Mouse (Mus musculus) hindbrain, embryonic 11.5 days (tissue): ENCODE measurements around the gene Usp45. TPM values are rescaled to one million over a fixed set of nuclear protein-coding genes. Genes with fewer than 3 reads are reported as not detected.

ENCODE experiments used
- ATAC-seq: fragments of 200-750 bp; cut with Nextera tagmentation; 2 replicates; pipeline ENCODE4 v1.8.0; 2017; ENCODE audit warnings: mild to moderate bottlenecking, moderate TSS enrichment, moderate library complexity; ENCODE audit not compliant: low FRiP score
- DNase-seq: peaks from one replicate; pipeline ENCODE4 v3.0.0-alpha.2; 2015; ENCODE audit warnings: low spot score
- H3K27ac ChIP-seq: fragments of 300-500 bp; sonication (generic); 2 replicates; pipeline ENCODE4 v1.5.1; 2014; ENCODE audit warnings: mild to moderate bottlenecking, low read depth, low read length
- H3K27me3 ChIP-seq: fragments of 300-500 bp; sonication (generic); 2 replicates; pipeline ENCODE4 v1.6.1; 2014; ENCODE audit warnings: mild to moderate bottlenecking, low read length, moderate library complexity, mixed read lengths; ENCODE audit not compliant: control insufficient read depth, insufficient read depth
- H3K36me3 ChIP-seq: fragments of 300-500 bp; sonication (generic); 2 replicates; pipeline ENCODE4 v1.6.1; 2014; ENCODE audit warnings: mild to moderate bottlenecking, low read length, moderate library complexity, mixed read lengths; ENCODE audit not compliant: control insufficient read depth, insufficient read depth
- H3K4me1 ChIP-seq: fragments of 300-500 bp; sonication (generic); replicated peaks from 2 replicates; pipeline ENCODE4 v1.6.1; 2014; ENCODE audit warnings: low read length, mixed read lengths; ENCODE audit not compliant: control insufficient read depth, insufficient read depth
- H3K4me2 ChIP-seq: fragments of 300-500 bp; sonication (generic); replicated peaks from 2 replicates; pipeline ENCODE4 v1.6.1; 2014; ENCODE audit warnings: mild to moderate bottlenecking, low read depth, low read length
- H3K4me3 ChIP-seq: fragments of 300-500 bp; sonication (generic); 2 replicates; pipeline ENCODE4 v1.5.1; 2014; ENCODE audit warnings: low read depth, low read length
- H3K9ac ChIP-seq: fragments of 300-500 bp; sonication (generic); 2 replicates; pipeline ENCODE4 v1.6.1; 2014; ENCODE audit warnings: low read depth, low read length
- H3K9me3 ChIP-seq: fragments of 300-500 bp; sonication (generic); 2 replicates; pipeline ENCODE4 v1.6.1; 2016; ENCODE audit warnings: low read length; ENCODE audit not compliant: control insufficient read depth
- WGBS: fragments of 180-500 bp; shearing (Covaris S2); extraction: QIAGEN DNeasy Blood & Tissue Kit; methylation state at CpG from one replicate; pipeline ENCODE4 v1.1.7; 2014; 5-methylcytosine and 5-hydroxymethylcytosine counted together
- polyA plus RNA-seq: library from polyadenylated mRNA; unstranded; fragments of >200 nt; fragmentation: Nextera tagmentation; extraction: Ambion mirVana; gene quantifications from 2 replicates; pipeline ENCODE4 v1.2.1, GENCODE M21; 2014

Usp45 gene
- polyA plus RNA-seq, 1 experiment from 2014 or later = 17.4 TPM

DNA sequence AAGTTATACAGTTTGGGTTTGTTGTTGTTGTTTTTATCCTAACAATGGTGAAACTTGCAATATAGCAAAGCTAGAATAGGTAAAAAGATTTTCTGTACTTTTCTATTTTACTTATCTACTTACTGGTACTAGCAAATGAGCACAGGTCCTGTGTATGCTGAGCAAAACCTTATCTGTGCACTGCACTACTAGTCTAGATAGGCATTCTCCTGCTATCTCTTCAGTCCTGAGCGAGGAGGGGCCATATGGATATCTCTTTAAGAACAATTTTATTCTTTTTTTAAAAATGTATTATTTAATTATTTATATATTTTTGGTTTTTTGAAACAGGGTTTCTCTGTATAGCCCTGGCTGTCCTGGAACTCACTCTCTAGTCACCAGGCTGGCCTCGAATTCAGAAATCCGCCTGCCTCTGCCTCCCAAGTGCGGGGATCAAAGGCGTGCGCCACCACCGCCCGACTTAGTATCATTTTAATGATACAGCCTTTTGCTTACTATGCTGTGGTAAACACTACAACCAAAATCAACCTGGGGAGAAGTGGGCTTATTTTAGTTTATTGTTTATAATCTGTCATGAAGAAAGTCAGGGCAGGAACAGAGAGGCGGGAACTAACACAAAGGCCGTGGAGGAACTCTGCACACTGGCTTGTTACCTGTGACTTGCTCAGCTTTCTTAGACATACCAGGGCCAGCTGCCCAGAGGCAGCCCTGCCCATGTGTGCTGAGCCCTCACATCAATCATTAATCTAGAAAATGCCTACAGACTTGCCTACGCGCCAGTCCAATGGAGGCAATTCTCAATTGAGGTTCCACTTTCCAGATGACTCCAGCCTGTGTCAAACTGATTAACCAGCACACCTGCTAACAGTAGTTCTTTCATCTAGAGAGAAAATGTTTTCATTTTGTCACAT, 14.1 kb downstream of the Usp45 start:
- DNase-seq (no peak), ATAC-seq (no peak)
- Histone ChIP-seq H3K4me1 (no peaks in the 10 kb centered on the region), H3K9ac (no peak overlapping the region), H3K36me3 (no peaks in the 10 kb centered on the region; the same call in 1 of the 2 replicates), H3K4me2 (no peak overlapping the region), H3K4me3 (no peak overlapping the region), H3K27ac (no peak overlapping the region), H3K9me3 (no peaks in the 10 kb centered on the region), H3K27me3 (no peaks in the 10 kb centered on the region)
- WGBS = 97% methylated on average over 12 of the region's 12 CpGs

DNA sequence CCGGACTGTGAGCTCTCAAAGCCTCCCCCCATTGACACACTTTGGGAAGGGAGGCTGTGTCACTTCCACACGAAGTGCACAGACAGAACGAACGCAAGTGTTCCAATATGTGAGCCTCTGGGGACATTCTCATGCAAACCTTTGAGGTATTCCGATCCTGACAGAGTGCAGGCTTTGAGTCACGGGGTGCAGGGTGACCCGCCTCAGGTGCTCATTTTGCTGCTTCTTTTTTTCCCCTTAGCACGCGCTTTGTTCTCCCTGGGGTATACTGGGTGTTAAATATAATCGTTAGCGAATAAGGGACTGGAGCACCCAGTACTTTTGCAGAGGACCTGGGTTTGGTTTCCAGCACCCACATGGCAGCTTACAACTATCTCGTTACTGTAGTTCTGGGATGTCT, 19.3 kb downstream of the Usp45 start:
- WGBS = 95% methylated on average over 12 of the region's 12 CpGs
- H3K36me3 ChIP-seq = peaks cover 3% of the 10 kb centered on the region; the same call in 1 of the 2 replicates
- ATAC-seq = no peak
- H3K9ac ChIP-seq = no peak overlapping the region
- no peak overlapping the region for H3K4me2 ChIP-seq
- no peaks in the 10 kb centered on the region for H3K4me1 ChIP-seq
- H3K4me3 ChIP-seq = no peak overlapping the region
- no peak overlapping the region for H3K27ac ChIP-seq
- no peaks in the 10 kb centered on the region for H3K27me3 ChIP-seq
- no peak for DNase-seq
- no peaks in the 10 kb centered on the region for H3K9me3 ChIP-seq

DNA sequence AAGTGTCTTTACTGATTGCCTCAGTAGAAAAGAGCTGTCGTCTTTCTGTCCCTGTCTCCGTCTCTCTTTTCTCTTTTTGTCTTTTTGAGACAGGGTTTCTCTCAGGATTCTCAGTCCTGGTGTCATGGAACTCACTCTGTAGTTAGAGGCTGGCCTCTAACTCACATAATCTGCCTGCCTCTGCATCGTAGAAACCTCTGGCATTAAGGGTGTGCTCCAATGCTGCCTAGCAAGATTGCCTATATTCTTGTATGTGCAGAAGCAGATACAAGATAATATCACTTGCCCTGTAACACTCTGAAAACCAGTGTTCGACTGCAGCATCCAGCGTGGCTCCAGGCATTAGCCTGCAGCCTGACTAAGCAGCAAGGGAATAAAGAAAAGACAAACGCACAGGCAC, 21.9 kb downstream of the Usp45 start:
- Histone ChIP-seq H3K36me3 (peaks cover 3% of the 10 kb centered on the region; the same call in 1 of the 2 replicates), H3K9ac (no peak overlapping the region), H3K27me3 (no peaks in the 10 kb centered on the region), H3K27ac (no peak overlapping the region), H3K9me3 (no peaks in the 10 kb centered on the region), H3K4me3 (no peak overlapping the region), H3K4me2 (no peak overlapping the region), H3K4me1 (no peaks in the 10 kb centered on the region)
- ATAC-seq = no peak
- 87% methylated on average over 6 of the region's 6 CpGs for WGBS
- no peak for DNase-seq

DNA sequence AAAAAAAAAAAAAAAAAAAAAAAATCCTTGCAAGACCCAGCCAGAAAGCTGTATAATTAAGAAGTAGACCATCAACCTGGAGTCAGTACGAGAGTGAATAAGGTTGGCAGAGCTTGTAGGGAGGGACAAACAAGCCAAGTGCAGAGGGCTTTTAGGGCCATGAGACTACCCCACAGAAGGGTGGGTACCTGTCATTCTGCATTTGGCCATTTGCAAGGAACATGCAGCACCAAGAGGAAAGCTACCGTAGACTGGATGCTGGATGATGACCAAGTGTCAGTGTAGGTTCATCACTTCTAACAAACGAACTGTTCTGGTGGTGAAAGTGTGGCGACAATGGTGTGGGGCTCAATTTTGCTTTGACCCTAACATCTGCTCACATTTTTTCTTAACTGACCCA, 22.9 kb downstream of the Usp45 start:
- no peak for DNase-seq
- Histone ChIP-seq H3K27ac (no peak overlapping the region), H3K27me3 (no peaks in the 10 kb centered on the region), H3K36me3 (peaks cover 3% of the 10 kb centered on the region; the same call in 1 of the 2 replicates), H3K4me1 (no peaks in the 10 kb centered on the region), H3K4me2 (no peak overlapping the region), H3K9ac (no peak overlapping the region), H3K9me3 (no peaks in the 10 kb centered on the region), H3K4me3 (no peak overlapping the region)
- 97% methylated on average over 4 of the region's 4 CpGs for WGBS
- no peak for ATAC-seq

DNA sequence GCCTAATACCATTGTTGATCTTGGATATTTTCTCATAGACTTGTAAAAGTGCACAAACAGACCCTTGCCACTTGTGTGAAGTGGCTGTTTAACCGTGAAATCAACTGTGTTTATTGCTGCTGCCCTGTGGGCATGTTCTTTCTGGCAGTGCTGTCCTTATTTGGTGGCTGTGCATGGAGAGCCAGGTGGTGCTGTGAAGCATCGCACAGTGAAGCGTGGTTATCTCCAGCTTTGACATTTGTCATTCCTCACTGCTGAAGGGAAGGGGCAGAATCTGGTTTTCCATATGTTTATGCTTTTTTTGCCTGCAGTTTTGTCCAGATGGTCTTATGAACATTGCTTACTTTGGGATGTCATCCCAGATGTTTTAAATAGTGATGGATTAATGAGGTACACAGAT, 26.7 kb downstream of the Usp45 start:
- Histone ChIP-seq H3K4me3 (no peak overlapping the region), H3K27ac (no peak overlapping the region), H3K36me3 (no peaks in the 10 kb centered on the region), H3K9me3 (no peaks in the 10 kb centered on the region), H3K4me1 (no peaks in the 10 kb centered on the region), H3K9ac (no peak overlapping the region), H3K4me2 (no peak overlapping the region), H3K27me3 (no peaks in the 10 kb centered on the region)
- 77% methylated on average over 3 of the region's 3 CpGs for WGBS
- DNase-seq (no peak), ATAC-seq (no peak)

DNA sequence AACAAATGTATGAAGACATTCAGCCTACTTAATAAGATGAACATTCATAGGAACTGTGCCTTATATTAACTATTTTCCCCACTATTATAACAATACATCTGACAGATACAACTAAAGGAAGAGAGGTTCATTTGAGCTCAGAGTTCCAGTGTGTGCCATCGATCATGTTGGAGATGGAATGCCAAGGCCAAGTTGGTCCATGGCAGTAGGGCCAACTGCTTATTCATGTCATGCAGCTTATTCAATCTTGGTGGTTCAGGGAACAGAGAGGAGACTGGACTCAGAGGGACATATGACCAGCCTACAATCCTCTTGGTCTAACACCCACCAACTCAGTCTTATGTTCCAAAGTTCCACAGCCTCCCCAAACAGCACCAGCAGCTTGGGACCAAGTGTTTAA, 34.1 kb downstream of the Usp45 start:
- Histone ChIP-seq H3K27me3 (no peaks in the 10 kb centered on the region), H3K36me3 (no peaks in the 10 kb centered on the region; the same call in 1 of the 2 replicates), H3K4me3 (no peak overlapping the region), H3K4me2 (no peak overlapping the region), H3K27ac (no peak overlapping the region), H3K4me1 (no peaks in the 10 kb centered on the region), H3K9ac (no peak overlapping the region), H3K9me3 (no peaks in the 10 kb centered on the region)
- DNase-seq (no peak), ATAC-seq (no peak)
- WGBS = 97% methylated on average over 1 of the region's 1 CpGs

DNA sequence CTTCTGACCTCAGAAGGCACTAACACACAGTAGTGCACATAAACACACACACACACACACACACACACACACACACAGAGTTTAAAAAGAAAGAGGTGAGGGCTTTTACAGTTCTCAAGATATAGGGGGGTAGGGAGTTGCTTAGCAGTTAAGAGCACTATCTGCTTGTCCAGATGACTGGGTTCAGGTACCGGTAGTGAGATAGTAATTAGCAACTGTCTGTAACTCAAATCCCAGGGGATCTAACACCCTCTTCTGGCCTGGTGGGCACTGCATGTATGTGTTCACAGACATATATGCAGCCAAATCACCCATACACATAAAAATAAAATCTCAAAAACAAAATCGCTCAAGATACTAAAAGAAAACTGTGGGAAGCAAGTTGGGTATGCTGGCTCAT, 34.7 kb downstream of the Usp45 start:
- 89% methylated on average over 2 of the region's 2 CpGs for WGBS
- Histone ChIP-seq H3K36me3 (no peaks in the 10 kb centered on the region; the same call in 1 of the 2 replicates), H3K4me2 (no peak overlapping the region), H3K4me1 (no peaks in the 10 kb centered on the region), H3K27ac (no peak overlapping the region), H3K9ac (no peak overlapping the region), H3K9me3 (no peaks in the 10 kb centered on the region), H3K27me3 (no peaks in the 10 kb centered on the region), H3K4me3 (no peak overlapping the region)
- ATAC-seq (no peak), DNase-seq (no peak)

DNA sequence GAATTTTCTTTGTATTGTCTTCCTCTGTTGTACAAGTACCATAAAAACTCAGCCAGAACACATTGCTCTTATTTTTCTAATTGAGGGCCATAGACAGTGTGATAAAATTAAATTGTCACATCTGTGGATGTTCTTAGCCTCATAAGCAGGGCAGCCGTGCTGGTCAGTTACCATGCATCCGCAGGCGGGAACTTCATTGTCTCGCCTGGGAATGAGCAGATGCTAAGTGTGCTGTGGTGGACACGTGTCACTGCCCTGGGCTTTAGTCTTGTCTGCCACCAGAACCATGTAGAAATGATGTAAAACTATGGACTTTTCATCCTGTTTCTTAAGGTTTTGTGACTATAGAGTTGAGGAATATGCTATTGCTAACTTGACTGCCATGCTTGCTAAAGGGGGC, 40.2 kb downstream of the Usp45 start:
- no peaks in the 10 kb centered on the region for H3K4me1 ChIP-seq
- no peaks in the 10 kb centered on the region for H3K36me3 ChIP-seq
- 48% methylated on average over 5 of the region's 5 CpGs for WGBS
- no peak overlapping the region for H3K9ac ChIP-seq
- no peak overlapping the region for H3K27ac ChIP-seq
- H3K9me3 ChIP-seq = no peaks in the 10 kb centered on the region
- ATAC-seq (peak; percentile 84), DNase-seq (peak; percentile 36)
- H3K4me2 ChIP-seq = no peak overlapping the region
- no peak overlapping the region for H3K4me3 ChIP-seq
- H3K27me3 ChIP-seq = no peaks in the 10 kb centered on the region

DNA sequence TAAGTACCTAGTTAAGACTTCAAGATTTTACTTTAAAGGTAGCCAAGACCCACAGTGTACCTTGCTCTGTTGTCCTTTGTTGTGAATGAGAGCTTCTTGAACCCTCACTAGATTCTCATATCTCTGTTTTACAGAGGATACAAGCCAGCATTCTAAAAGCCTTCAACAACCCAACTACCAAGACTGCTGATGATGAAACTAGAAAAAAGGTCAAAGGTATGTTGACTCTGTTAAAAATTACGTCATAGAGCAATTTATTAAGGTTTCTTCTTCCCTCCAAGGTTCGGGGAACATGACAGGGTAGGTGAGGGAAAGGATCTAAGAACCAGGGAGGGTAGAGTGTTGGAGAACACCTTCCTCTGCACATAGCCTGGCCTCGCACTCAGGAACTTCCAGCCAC, 43.7 kb downstream of the Usp45 start:
- WGBS = 93% methylated on average over 3 of the region's 3 CpGs
- Histone ChIP-seq H3K9me3 (no peaks in the 10 kb centered on the region), H3K4me3 (no peak overlapping the region), H3K27me3 (no peaks in the 10 kb centered on the region), H3K36me3 (no peaks in the 10 kb centered on the region), H3K9ac (no peak overlapping the region), H3K4me1 (no peaks in the 10 kb centered on the region), H3K4me2 (no peak overlapping the region), H3K27ac (no peak overlapping the region)
- DNase-seq = no peak
- ATAC-seq = no peak
